Mouse (Mus musculus) liver, embryonic 13.5 days (tissue): Measurements from ENCODE around the gene Dnttip1. TPM values are rescaled to one million over a fixed set of nuclear protein-coding genes. Genes with fewer than 3 reads are reported as not detected.

ENCODE experiments used
- ATAC-seq: fragments of 200-750 bp; cut with Nextera tagmentation; 2 replicates; pipeline ENCODE4 v1.8.0; 2017; ENCODE audit warnings: low read depth, mild to moderate bottlenecking, moderate number of reproducible peaks, moderate library complexity
- DNase-seq: peaks from one replicate; pipeline ENCODE4 v3.0.0; 2022
- H3K27ac ChIP-seq: fragments of 300-500 bp; sonication (generic); 2 replicates; pipeline ENCODE4 v1.5.1; 2015; ENCODE audit warnings: moderate library complexity, mild to moderate bottlenecking, inconsistent platforms
- H3K27me3 ChIP-seq: fragments of 300-500 bp; sonication (generic); 2 replicates; pipeline ENCODE4 v1.6.1; 2015; ENCODE audit warnings: mild to moderate bottlenecking, inconsistent platforms
- H3K36me3 ChIP-seq: fragments of 300-500 bp; sonication (generic); 2 replicates; pipeline ENCODE4 v1.6.1; 2015; ENCODE audit warnings: mild to moderate bottlenecking, inconsistent platforms
- H3K4me1 ChIP-seq: fragments of 300-500 bp; sonication (generic); replicated peaks from 2 replicates; pipeline ENCODE4 v1.6.1; 2015; ENCODE audit warnings: inconsistent platforms
- H3K4me2 ChIP-seq: fragments of 300-500 bp; sonication (generic); 2 replicates; pipeline ENCODE4 v1.6.1; 2015; ENCODE audit warnings: inconsistent platforms, mild to moderate bottlenecking, moderate library complexity
- H3K4me3 ChIP-seq: fragments of 300-500 bp; sonication (generic); replicated peaks from 2 replicates; pipeline ENCODE4 v1.5.1; 2015; ENCODE audit warnings: mild to moderate bottlenecking, inconsistent platforms
- H3K9ac ChIP-seq: fragments of 300-500 bp; sonication (generic); 2 replicates; pipeline ENCODE4 v1.6.1; 2015; ENCODE audit warnings: mild to moderate bottlenecking, inconsistent platforms
- H3K9me3 ChIP-seq: fragments of 300-500 bp; sonication (generic); replicated peaks from 2 replicates; pipeline ENCODE4 v1.6.1; 2016; ENCODE audit warnings: inconsistent platforms
- WGBS: fragments of 180-500 bp; shearing (Covaris S2); methylation state at CpG from one replicate; pipeline ENCODE4 v1.1.7; 2015; ENCODE audit not compliant: insufficient replicate concordance; 5-methylcytosine and 5-hydroxymethylcytosine counted together
- polyA plus RNA-seq: library from polyadenylated mRNA; unstranded; fragments of >200 nt; fragmentation: Nextera tagmentation; extraction: Ambion mirVana; gene quantifications from 2 replicates; pipeline ENCODE4 v1.2.1, GENCODE M21; 2015

Dnttip1 gene
- polyA plus RNA-seq, 1 experiment from 2014 or later: 47.3 TPM

DNA sequence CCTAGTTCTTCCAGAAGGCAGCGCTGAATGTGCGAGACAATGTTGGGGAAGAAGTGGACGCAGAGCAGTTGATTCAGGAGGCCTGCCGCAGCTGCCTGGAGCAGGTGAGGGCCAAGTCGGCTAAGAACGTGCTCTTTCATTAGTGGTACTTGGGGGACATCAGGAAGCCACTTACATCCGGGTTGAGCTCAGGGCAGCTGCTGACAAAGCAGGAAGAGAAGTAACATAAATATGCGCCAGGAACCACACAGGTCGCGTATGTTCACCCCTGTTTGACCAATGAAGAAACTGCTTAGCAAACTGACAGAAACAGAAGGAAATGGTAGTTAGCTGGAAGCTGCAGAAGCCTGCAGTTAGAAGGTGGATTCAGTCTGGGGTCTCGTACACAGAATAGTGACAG, 8.3 kb downstream of the Dnttip1 start:
- WGBS: 67% methylated on average over 11 of the region's 11 CpGs
- peaks cover 51% of the 10 kb centered on the region for H3K4me1 ChIP-seq
- no peak overlapping the region for H3K4me2 ChIP-seq
- H3K9me3 ChIP-seq: no peaks in the 10 kb centered on the region; the same call in 1 of the 2 replicates
- no peak overlapping the region for H3K4me3 ChIP-seq
- H3K36me3 ChIP-seq: peaks cover 97% of the 10 kb centered on the region
- no peaks in the 10 kb centered on the region for H3K27me3 ChIP-seq
- H3K9ac ChIP-seq: 0 out of 2 replicates have a peak overlapping the region, but pooled peaks have one; percentile 27
- ATAC-seq (no peak), DNase-seq (no peak)
- peak overlapping the region; percentile 98; the same call in 1 of the 2 replicates for H3K27ac ChIP-seq

DNA sequence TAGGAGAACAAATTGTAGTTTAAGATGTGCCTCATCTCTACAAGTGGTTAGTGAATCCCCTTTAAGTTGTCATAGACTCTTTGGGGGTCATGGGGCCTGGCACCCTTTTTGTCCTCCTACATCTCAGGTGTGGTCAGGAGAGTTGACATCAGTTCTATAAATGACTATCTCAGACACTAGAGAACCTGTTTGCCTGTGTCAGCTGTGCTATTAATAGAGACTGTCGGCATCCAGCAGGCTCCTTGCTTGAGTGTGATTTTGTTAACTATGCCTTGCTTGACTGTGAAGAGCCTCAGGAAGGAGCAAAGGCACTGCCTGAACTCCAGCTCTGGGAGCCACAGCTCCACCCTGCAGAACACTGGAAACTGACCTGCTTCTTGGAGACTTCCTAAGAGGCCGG, 9.0 kb downstream of the Dnttip1 start:
- Histone ChIP-seq H3K36me3 (peaks cover 97% of the 10 kb centered on the region), H3K9ac (peak overlapping the region; percentile 39; the same call in 1 of the 2 replicates), H3K9me3 (no peaks in the 10 kb centered on the region; the same call in 1 of the 2 replicates), H3K4me1 (peaks cover 55% of the 10 kb centered on the region), H3K4me3 (no peak overlapping the region), H3K27me3 (no peaks in the 10 kb centered on the region), H3K27ac (peak overlapping the region; percentile 98), H3K4me2 (no peak overlapping the region)
- DNase-seq: no peak
- WGBS: 80% methylated on average over 2 of the region's 2 CpGs
- no peak for ATAC-seq

DNA sequence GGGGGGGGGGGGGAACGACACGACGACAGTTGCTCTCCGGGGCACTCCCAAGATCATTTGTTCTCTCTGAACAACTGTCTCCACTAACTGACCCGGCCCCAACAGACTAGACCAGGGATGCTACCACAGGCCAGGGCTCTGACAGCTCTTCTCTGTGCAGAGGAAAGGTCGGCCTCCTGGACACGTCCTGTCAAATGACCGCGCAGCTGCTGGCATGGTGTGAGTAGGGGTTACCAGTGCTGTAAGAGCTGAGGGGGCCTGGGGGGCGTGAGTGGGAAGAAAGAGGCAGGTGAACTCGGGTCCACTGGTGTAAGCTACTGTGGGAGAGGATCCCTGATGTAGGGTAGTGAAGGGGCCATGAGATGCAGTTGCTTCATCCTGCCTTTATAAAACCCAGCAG, 12.1 kb downstream of the Dnttip1 start:
- no peak for DNase-seq
- WGBS: 90% methylated on average over 11 of the region's 11 CpGs
- peaks cover 94% of the 10 kb centered on the region for H3K36me3 ChIP-seq
- H3K4me2 ChIP-seq: peak overlapping the region; percentile 56
- no peak for ATAC-seq
- no peaks in the 10 kb centered on the region; the same call in 1 of the 2 replicates for H3K9me3 ChIP-seq
- peak overlapping the region; percentile 68 for H3K9ac ChIP-seq
- peak overlapping the region; percentile 98 for H3K27ac ChIP-seq
- no peaks in the 10 kb centered on the region for H3K27me3 ChIP-seq
- peaks cover 82% of the 10 kb centered on the region for H3K4me1 ChIP-seq
- no peak overlapping the region for H3K4me3 ChIP-seq

DNA sequence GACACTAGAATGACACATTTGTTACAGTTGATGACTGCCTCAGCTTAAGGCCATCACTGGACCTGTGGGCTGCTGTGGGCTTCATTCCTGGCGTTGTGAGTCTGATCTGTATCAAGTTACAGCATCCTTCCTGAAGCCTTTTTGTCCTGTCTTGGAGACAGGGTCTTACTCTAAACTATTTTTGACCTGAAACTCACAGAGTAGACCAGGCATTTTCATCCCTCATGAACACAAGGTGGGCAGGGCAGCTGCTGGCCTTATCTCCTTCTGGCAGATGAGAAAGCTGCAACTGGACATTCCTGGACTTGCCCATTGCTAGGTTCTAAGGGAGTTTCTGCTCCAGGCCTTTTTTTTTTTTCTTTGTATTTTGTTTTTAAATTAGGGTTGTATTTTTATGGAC, 12.9 kb downstream of the Dnttip1 start:
- H3K4me2 ChIP-seq: peak overlapping the region; percentile 56
- H3K4me1 ChIP-seq: peaks cover 89% of the 10 kb centered on the region
- H3K9ac ChIP-seq: peak overlapping the region; percentile 68
- 43% methylated on average over 1 of the region's 1 CpGs for WGBS
- H3K4me3 ChIP-seq: 0 out of 2 replicates have a peak overlapping the region, but pooled peaks have one; percentile 4
- peak; percentile 71 for ATAC-seq
- DNase-seq: peak; percentile 67
- no peaks in the 10 kb centered on the region; the same call in 1 of the 2 replicates for H3K9me3 ChIP-seq
- peak overlapping the region; percentile 98 for H3K27ac ChIP-seq
- H3K27me3 ChIP-seq: no peaks in the 10 kb centered on the region
- peaks cover 94% of the 10 kb centered on the region for H3K36me3 ChIP-seq

DNA sequence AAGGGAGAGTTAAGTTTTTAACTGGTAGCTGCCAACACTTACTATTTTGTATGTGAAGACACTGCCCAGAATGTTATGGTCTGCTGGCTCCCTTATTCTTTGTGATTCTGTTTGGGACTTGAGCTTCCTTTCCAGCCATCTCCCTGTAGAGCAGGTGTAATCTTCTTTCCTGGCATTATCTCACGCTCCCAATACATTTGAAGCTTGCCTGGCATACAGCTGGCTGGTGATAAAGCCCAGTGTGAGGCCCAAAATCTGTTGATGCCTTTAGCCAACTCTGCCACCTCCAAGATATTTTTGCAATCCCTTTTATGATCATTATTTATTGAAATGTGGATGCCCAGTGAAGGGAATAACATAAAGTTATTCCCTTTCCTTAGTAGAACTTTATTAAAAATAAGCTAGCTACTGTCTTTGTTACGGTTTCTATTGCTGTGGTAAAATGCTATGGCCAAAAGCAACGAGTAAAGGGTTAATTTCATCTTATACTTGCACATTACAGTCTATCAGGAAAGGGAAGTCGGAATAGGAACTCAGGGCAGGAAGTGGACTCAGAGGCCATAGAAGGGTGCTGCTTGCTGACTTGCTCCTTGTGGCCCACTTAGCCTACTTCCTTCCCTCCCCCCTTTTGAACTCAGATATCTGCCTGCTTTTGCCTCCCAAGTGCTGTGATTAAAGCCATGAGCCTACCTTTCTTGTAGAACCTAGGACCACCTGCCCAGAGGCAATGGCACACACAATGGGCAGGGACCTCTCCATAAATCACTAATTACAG, 14.5 kb downstream of the Dnttip1 start:
- Histone ChIP-seq H3K4me2 (peak overlapping the region; percentile 56), H3K36me3 (peaks cover 89% of the 10 kb centered on the region), H3K27me3 (no peaks in the 10 kb centered on the region), H3K4me1 (peaks cover 82% of the 10 kb centered on the region), H3K27ac (peak overlapping the region; percentile 98), H3K9ac (peak overlapping the region; percentile 68), H3K4me3 (peak overlapping the region; percentile 29), H3K9me3 (no peaks in the 10 kb centered on the region; the same call in 1 of the 2 replicates)
- WGBS: 44% methylated on average over 4 of the region's 4 CpGs
- peak; percentile 74 for ATAC-seq
- peak; percentile 78 for DNase-seq

DNA sequence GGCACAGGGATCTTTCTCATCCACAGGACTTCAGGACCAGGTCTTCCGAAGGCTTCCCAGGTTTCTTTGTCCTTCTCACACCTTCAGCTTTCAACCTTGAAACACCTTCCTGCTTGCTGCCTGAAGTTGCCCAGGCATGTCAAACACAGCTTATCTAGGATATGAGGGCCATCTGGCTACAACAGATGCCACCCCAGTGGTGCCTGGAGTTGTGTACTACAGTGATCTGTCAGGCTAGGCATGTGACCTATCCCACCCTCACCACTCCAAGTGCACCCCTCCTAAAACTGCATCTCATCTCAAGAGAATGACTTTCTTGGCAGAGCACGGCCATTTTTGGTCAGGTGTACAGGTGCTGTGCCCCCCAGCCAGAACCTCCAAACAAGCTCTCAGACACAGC, 15.7 kb downstream of the Dnttip1 start:
- H3K27ac ChIP-seq: peak overlapping the region; percentile 98
- H3K4me2 ChIP-seq: peak overlapping the region; percentile 56
- no peaks in the 10 kb centered on the region; the same call in 1 of the 2 replicates for H3K9me3 ChIP-seq
- H3K4me3 ChIP-seq: no peak overlapping the region
- 65% methylated on average over 2 of the region's 2 CpGs for WGBS
- peak overlapping the region; percentile 68 for H3K9ac ChIP-seq
- peak; percentile 90 for ATAC-seq
- peaks cover 81% of the 10 kb centered on the region for H3K4me1 ChIP-seq
- no peaks in the 10 kb centered on the region for H3K27me3 ChIP-seq
- H3K36me3 ChIP-seq: peaks cover 89% of the 10 kb centered on the region
- DNase-seq: peak; percentile 75

DNA sequence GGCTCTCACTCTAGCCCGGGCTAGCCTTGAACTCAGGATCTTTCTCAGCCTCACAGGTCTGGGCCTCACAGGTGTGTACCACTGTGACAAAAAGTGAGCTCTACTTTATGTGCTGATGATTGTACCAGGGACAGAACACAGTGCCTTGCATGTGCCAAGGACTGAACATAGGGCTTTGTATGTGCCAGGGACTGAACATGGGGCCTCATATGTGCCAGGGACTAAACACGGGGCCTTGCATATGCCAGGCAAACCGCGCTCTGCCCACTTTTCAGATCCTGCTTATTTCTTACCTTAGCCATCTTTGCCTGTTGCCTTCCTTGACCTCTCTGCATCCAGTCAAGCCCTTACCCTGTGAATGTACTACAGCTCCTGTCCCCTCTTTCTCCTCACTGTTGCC, 16.2 kb downstream of the Dnttip1 start:
- Histone ChIP-seq H3K27me3 (no peaks in the 10 kb centered on the region), H3K36me3 (peaks cover 89% of the 10 kb centered on the region), H3K4me2 (peak overlapping the region; percentile 56), H3K9ac (peak overlapping the region; percentile 68), H3K9me3 (no peaks in the 10 kb centered on the region), H3K4me1 (peaks cover 81% of the 10 kb centered on the region), H3K4me3 (no peak overlapping the region), H3K27ac (peak overlapping the region; percentile 98)
- WGBS: 88% methylated on average over 4 of the region's 4 CpGs
- ATAC-seq: no peak
- DNase-seq: no peak

DNA sequence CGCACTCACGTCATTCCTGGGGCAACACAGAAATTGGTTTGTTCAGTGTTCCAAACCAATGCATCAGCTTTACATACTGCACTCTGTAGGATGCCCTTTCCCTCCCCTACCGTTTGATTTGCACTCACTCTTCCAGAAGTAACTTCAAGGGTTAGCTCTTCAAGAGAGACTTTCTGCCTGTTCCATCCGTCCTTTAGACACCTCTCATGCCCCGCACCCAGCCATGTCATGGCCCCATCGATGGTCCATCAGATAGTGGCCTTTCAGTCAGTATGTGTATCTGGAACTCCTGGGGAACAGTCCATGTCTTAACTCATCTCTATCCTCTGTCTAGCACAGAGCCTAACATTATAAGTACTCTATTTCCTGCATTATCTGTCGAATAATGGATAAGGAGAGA, 16.8 kb downstream of the Dnttip1 start:
- WGBS: 79% methylated on average over 7 of the region's 7 CpGs
- Histone ChIP-seq H3K27me3 (no peaks in the 10 kb centered on the region), H3K4me3 (no peak overlapping the region), H3K9me3 (no peaks in the 10 kb centered on the region), H3K4me1 (peaks cover 80% of the 10 kb centered on the region), H3K9ac (peak overlapping the region; percentile 68), H3K4me2 (peak overlapping the region; percentile 56; the same call in 1 of the 2 replicates), H3K27ac (peak overlapping the region; percentile 98), H3K36me3 (peaks cover 89% of the 10 kb centered on the region)
- ATAC-seq: 0 out of 2 replicates have a peak, but pooled peaks have one; percentile 7
- no peak for DNase-seq

DNA sequence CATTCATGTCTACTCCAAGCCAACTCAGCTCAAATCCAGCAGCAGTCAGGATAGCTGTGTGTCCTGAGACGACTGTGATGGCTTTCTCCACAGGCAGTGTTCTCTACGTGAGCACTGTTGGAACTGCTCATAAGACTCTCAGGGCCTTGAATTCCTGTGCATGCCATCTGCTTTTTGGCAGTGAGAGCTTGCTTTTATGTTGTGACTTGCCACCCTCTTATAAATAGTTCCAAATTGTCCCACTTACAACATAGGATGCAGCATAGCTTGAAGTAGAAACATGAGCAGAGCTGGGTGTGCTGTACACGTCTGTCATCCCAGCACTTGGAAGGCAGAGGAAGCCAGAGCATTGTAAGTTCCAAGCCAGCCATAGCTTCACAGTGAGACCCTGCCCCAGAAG, 20.1 kb downstream of the Dnttip1 start:
- H3K27ac ChIP-seq: peak overlapping the region; percentile 71
- H3K27me3 ChIP-seq: no peaks in the 10 kb centered on the region
- peaks cover 76% of the 10 kb centered on the region for H3K36me3 ChIP-seq
- peaks cover 63% of the 10 kb centered on the region for H3K4me1 ChIP-seq
- 73% methylated on average over 3 of the region's 3 CpGs for WGBS
- peak overlapping the region; percentile 33; the same call in 1 of the 2 replicates for H3K9ac ChIP-seq
- H3K9me3 ChIP-seq: no peaks in the 10 kb centered on the region
- H3K4me2 ChIP-seq: no peak overlapping the region
- no peak overlapping the region for H3K4me3 ChIP-seq
- no peak for ATAC-seq
- no peak for DNase-seq

DNA sequence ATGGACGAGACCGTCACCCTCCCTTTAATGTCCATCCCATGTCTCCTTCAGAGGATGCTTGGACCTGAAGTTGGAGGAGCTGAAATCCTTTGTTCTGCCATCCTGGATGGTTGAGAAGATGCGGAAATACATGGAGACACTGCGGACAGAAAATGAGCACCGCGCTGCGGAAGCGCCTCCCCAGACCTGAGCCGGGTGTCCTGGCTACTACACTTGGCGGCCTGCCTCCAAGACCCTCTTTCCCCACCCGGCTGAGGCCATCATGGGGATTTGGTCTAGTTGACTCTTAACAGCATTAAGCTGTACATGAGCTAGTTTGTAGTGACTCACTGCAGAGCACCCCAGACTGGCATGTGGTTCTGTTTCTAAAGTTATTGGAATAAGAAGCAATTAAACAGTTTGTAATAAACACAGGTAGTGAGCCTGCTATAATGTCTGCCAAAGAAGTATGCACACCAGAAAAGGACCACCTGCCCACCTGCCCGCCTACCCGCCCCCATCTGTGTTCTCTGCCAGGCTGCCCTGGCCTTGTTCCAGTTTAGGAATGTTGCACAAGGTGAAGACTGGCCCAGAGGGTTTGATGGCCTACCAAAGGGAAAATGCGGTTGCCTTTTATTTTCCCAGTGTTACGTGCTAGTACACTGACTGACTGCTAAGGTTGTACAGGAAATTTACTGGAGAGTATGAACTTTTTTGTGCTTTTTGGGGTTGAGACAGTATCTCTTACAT, 22.2 kb downstream of the Dnttip1 start:
- Histone ChIP-seq H3K27ac (peak overlapping the region; percentile 65), H3K36me3 (peaks cover 76% of the 10 kb centered on the region)
- 92% methylated on average over 15 of the region's 15 CpGs for WGBS

More for the DNA sequence above, 22.2 kb downstream of the Dnttip1 start:
- H3K9ac ChIP-seq: peak overlapping the region; percentile 22
- peak overlapping the region; percentile 73 for H3K4me2 ChIP-seq
- ATAC-seq (no peak), DNase-seq (no peak)
- peak overlapping the region; percentile 67; the same call in 1 of the 2 replicates for H3K4me3 ChIP-seq
- H3K4me1 ChIP-seq: peaks cover 63% of the 10 kb centered on the region
- H3K27me3 ChIP-seq: no peaks in the 10 kb centered on the region
- no peaks in the 10 kb centered on the region for H3K9me3 ChIP-seq
